Mouse (Mus musculus) liver, embryonic 12.5 days (tissue): ENCODE measurements around the gene Map4k2. TPM values are rescaled to one million over a fixed set of nuclear protein-coding genes. Genes with fewer than 3 reads are reported as not detected.

ENCODE experiments used
- ATAC-seq: fragments of 200-750 bp; cut with Nextera tagmentation; 2 replicates; pipeline ENCODE4 v1.8.0; 2017; ENCODE audit warnings: moderate number of reproducible peaks, mild to moderate bottlenecking, moderate library complexity
- H3K27ac ChIP-seq: fragments of 300-500 bp; sonication (generic); 2 replicates; pipeline ENCODE4 v1.5.1; 2016; ENCODE audit warnings: mild to moderate bottlenecking
- H3K27me3 ChIP-seq: fragments of 300-500 bp; sonication (generic); replicated peaks from 2 replicates; pipeline ENCODE4 v1.6.1; 2016; ENCODE audit warnings: mild to moderate bottlenecking, moderate library complexity
- H3K36me3 ChIP-seq: fragments of 300-500 bp; sonication (generic); 2 replicates; pipeline ENCODE4 v1.6.1; 2016; ENCODE audit warnings: mild to moderate bottlenecking, moderate library complexity
- H3K4me1 ChIP-seq: fragments of 300-500 bp; sonication (generic); 2 replicates; pipeline ENCODE4 v1.6.1; 2016
- H3K4me2 ChIP-seq: fragments of 300-500 bp; sonication (generic); 2 replicates; pipeline ENCODE4 v1.6.1; 2016; ENCODE audit warnings: mild to moderate bottlenecking, moderate library complexity
- H3K4me3 ChIP-seq: fragments of 300-500 bp; sonication (generic); 2 replicates; pipeline ENCODE4 v1.5.1; 2016; ENCODE audit warnings: mild to moderate bottlenecking, moderate library complexity
- H3K9ac ChIP-seq: fragments of 300-500 bp; sonication (generic); 2 replicates; pipeline ENCODE4 v1.6.1; 2016; ENCODE audit warnings: mild to moderate bottlenecking, moderate library complexity
- H3K9me3 ChIP-seq: fragments of 300-500 bp; sonication (generic); replicated peaks from 2 replicates; pipeline ENCODE4 v1.6.1; 2016; ENCODE audit warnings: mild to moderate bottlenecking, moderate library complexity
- WGBS: fragments of 180-500 bp; shearing (Covaris S2); methylation state at CpG from one replicate; pipeline ENCODE4 v1.1.7; 2016; ENCODE audit not compliant: insufficient replicate concordance; 5-methylcytosine and 5-hydroxymethylcytosine counted together
- microRNA-seq: library from miRNA; unstranded; fragments of <30 nt; microRNA quantifications from one replicate; pipeline ENCODE4, GENCODE M21; 2017
- polyA plus RNA-seq: library from polyadenylated mRNA; unstranded; fragments of >200 nt; fragmentation: Nextera tagmentation; extraction: Ambion mirVana; gene quantifications from 2 replicates; pipeline ENCODE4 v1.2.1, GENCODE M21; 2016

The Map4k2 gene
- polyA plus RNA-seq, 1 experiment from 2014 or later: 9.3 TPM

GRCm38 (mm10) chr19:6399285-6400095 is 58.6 kb downstream of the Map4k2 start, which contains the start of gene Rasgrp2:
Gene Rasgrp2, plus strand, starts transcription at chr19:6399340.
- Histone ChIP-seq H3K9ac (peak within 1 kb of the TSS; percentile 65), H3K4me2 (peak within 1 kb of the TSS; percentile 94), H3K9me3 (no peaks in the 10 kb centered on the region), H3K27me3 (peaks cover 65% of the 10 kb centered on the region), H3K4me1 (peaks cover 59% of the 10 kb centered on the region), H3K36me3 (peaks cover 13% of the 10 kb centered on the region), H3K27ac (peak within 1 kb of the TSS; percentile 59), H3K4me3 (peak within 1 kb of the TSS; percentile 64)
- ATAC-seq: peak; percentile 6; the same call in 1 of the 2 replicates
- under 1% methylated on average over 79 of the region's 87 CpGs for WGBS

DNA sequence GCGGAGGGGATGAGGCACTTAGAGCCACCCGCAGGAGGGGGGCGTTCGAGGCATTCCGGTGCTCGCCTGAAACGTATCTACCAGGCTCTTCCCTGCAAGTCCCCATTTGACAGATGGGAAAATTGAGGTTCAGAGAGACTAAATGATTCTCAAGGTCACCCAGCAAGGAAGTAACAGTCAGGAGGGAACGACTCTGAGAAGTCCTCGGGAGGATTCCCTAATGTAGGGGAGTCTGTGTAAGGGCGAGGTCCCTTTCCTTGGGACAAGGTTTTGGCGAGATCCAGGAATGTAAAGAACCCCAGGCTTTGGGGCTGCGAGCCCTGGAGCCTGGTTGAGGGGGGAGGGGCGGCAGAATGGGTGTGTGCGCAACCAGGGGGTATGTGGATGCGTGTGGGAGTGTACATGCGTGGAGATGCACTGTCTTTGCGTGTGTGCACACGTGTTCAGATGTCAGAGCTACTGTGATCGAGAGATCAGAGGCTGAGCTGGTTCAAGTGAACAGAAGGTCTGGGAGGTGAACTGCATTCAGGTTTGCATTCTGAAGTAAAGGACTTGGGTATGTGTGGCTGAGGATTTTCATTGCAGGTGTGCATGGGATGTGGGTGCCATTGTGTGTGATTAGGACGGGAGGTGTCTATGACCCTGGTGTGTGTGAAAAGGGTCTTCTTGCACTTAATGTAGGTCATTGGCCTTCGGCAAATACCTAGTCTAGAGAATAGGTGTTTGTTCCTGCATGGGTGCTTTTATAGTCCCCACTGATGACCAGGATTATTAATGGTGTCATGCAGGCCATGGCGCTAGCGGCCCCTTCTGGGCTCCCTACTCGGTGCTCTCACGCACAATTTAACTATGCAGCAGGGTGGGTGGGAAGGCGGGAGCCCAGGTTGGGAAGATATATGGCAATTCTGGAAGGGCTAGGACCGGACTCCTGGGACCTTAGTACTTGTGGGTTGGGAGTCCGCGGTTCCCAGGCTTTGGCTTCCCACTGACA is 59.5 kb downstream of the Map4k2 start:
- Histone ChIP-seq H3K4me2 (peak overlapping the region; percentile 94), H3K27me3 (peaks cover 65% of the 10 kb centered on the region), H3K9ac (peak overlapping the region; percentile 65), H3K4me1 (peaks cover 67% of the 10 kb centered on the region), H3K36me3 (peaks cover 18% of the 10 kb centered on the region), H3K27ac (peak overlapping the region; percentile 73), H3K4me3 (peak overlapping the region; percentile 64), H3K9me3 (no peaks in the 10 kb centered on the region)
- no peak for ATAC-seq
- WGBS: 2% methylated on average over 29 of the region's 29 CpGs

- Histone ChIP-seq H3K36me3 (peaks cover 18% of the 10 kb centered on the region), H3K4me1 (peaks cover 67% of the 10 kb centered on the region), H3K4me2 (peak overlapping the region; percentile 94), H3K9me3 (no peaks in the 10 kb centered on the region), H3K27ac (peak overlapping the region; percentile 73), H3K9ac (peak overlapping the region; percentile 58), H3K27me3 (peaks cover 65% of the 10 kb centered on the region), H3K4me3 (peak overlapping the region; percentile 64)
- WGBS: under 1% methylated on average over 32 of the region's 32 CpGs
- ATAC-seq: peak; percentile 57
These were observed 60.3 kb downstream of the Map4k2 start for GRCm38 (mm10) chr19:6401131-6401815.

DNA sequence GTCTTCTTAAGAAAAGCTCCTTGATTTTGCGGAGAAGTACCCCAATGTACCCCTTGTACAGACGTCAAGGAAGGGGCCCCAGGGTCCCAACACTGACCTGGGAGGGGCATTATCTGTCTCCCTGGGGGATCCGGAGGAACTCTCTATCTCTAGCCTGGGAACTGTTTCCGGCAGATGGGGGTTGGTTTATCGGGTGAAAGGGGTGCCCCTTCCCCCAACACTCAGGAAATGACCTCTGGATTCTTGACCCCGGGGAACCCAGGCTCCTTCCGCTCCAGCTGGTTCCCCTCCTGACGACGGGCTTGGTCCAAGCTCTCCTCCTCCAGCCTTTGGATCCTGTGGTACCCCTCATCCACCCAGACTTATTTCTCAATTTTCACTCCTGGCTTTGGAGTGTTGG is 61.0 kb downstream of the Map4k2 start:
- H3K4me3 ChIP-seq: peak overlapping the region; percentile 64
- no peaks in the 10 kb centered on the region for H3K9me3 ChIP-seq
- peak; percentile 17 for ATAC-seq
- peaks cover 65% of the 10 kb centered on the region for H3K27me3 ChIP-seq
- H3K4me1 ChIP-seq: peaks cover 67% of the 10 kb centered on the region
- H3K36me3 ChIP-seq: peaks cover 19% of the 10 kb centered on the region
- H3K9ac ChIP-seq: peak overlapping the region; percentile 58
- H3K4me2 ChIP-seq: peak overlapping the region; percentile 94
- peak overlapping the region; percentile 73 for H3K27ac ChIP-seq
- 3% methylated on average over 9 of the region's 9 CpGs for WGBS

GRCm38 (mm10) chr19:6403869-6404268 is 62.9 kb downstream of the Map4k2 start:
- WGBS: 68% methylated on average over 10 of the region's 10 CpGs
- ATAC-seq: no peak
- no peak overlapping the region; the same call in 1 of the 2 replicates for H3K4me2 ChIP-seq
- no peak overlapping the region for H3K9ac ChIP-seq
- H3K27ac ChIP-seq: no peak overlapping the region
- H3K27me3 ChIP-seq: peaks cover 48% of the 10 kb centered on the region
- H3K36me3 ChIP-seq: peaks cover 34% of the 10 kb centered on the region
- peaks cover 62% of the 10 kb centered on the region for H3K4me1 ChIP-seq
- no peak overlapping the region for H3K4me3 ChIP-seq
- no peaks in the 10 kb centered on the region for H3K9me3 ChIP-seq

Small RNAs within 50 kb of the gene (microRNA-seq; reads per million reads assigned to microRNA genes)
- not detected for gene Mir6989

Other genes starting within 250 kb of the Map4k2 start
- gene AC131692.1, start 246.7 kb upstream of the Map4k2 start, polyA plus RNA-seq: 0.20 and 0.59 TPM in 2 replicates
- 2.6 and 2.8 TPM in 2 replicates for gene Naaladl1, start 235.4 kb upstream of the Map4k2 start, polyA plus RNA-seq
- 38.8 and 41.6 TPM in 2 replicates for gene Sac3d1, start 222.5 kb upstream of the Map4k2 start, polyA plus RNA-seq
- 41.7 and 44.7 TPM in 2 replicates for gene Snx15, start 212.8 kb upstream of the Map4k2 start, polyA plus RNA-seq
- 0.10 and 0.15 TPM in 2 replicates for gene Batf2, start 200.2 kb upstream of the Map4k2 start, polyA plus RNA-seq
- gene Arl2, start 199.6 kb upstream of the Map4k2 start, polyA plus RNA-seq: 46.1 and 47.7 TPM in 2 replicates
- gene Majin, start 156.7 kb upstream of the Map4k2 start, polyA plus RNA-seq: not detected in 2 replicates
- not detected in 2 replicates for gene Gpha2, start 114.8 kb upstream of the Map4k2 start, polyA plus RNA-seq
- 6.4 TPM in 2 replicates for gene Ppp2r5b, start 105.3 kb upstream of the Map4k2 start, polyA plus RNA-seq
- 7.1 and 8.2 TPM in 2 replicates for gene Atg2a, start 99.5 kb upstream of the Map4k2 start, polyA plus RNA-seq
- 85.4 and 91.9 TPM in 2 replicates for gene Ehd1, start 64.4 kb upstream of the Map4k2 start, polyA plus RNA-seq
- 0.20 TPM in 2 replicates for gene Cdc42bpg, start 34.7 kb upstream of the Map4k2 start, polyA plus RNA-seq
- 48.6 and 49.4 TPM in 2 replicates for gene Men1, start 6.2 kb upstream of the Map4k2 start, polyA plus RNA-seq
- 115 and 119 TPM in 2 replicates for gene Sf1, start 22.6 kb downstream of the Map4k2 start, polyA plus RNA-seq
- 2.6 and 2.7 TPM in 2 replicates for gene Pygm, start 43.3 kb downstream of the Map4k2 start, polyA plus RNA-seq
- gene Rasgrp2, start 58.2 kb downstream of the Map4k2 start, polyA plus RNA-seq: 97.8 and 106 TPM in 2 replicates
- gene Nrxn2, start 77.6 kb downstream of the Map4k2 start, polyA plus RNA-seq: 0.83 and 0.85 TPM in 2 replicates
- gene Slc22a12, start 201.9 kb downstream of the Map4k2 start, polyA plus RNA-seq: not detected in 2 replicates